Mouse (Mus musculus) neutrophil, adult 5-6 weeks (primary cell): Measurements from ENCODE around the gene 5430403G16Rik. TPM values are rescaled to one million over a fixed set of nuclear protein-coding genes. Genes with fewer than 3 reads are reported as not detected.
"Not testable (repeated sequence)": the region's sequence is repeated elsewhere in the genome, so short reads cannot be mapped to it uniquely, and the experiment has no call there.

Experiments used
- ATAC-seq: fragments of 151-379, 151-347 bp; 2 replicates; pipeline ENCODE4 v1.8.0; 2017; ENCODE audit warnings: mild to moderate bottlenecking, moderate TSS enrichment; ENCODE audit not compliant: insufficient number of reproducible peaks, poor library complexity, low FRiP score, severe bottlenecking; ENCODE audit errors: extremely low read depth
- total RNA-seq: library from RNA; stranded (forward); fragments of 200-1000 nt; gene quantifications from 2 replicates; pipeline ENCODE4 v1.2.3, GENCODE M21; 2017

5430403G16Rik gene
- 2.8 and 4.2 TPM in 2 replicates for total RNA-seq

DNA sequence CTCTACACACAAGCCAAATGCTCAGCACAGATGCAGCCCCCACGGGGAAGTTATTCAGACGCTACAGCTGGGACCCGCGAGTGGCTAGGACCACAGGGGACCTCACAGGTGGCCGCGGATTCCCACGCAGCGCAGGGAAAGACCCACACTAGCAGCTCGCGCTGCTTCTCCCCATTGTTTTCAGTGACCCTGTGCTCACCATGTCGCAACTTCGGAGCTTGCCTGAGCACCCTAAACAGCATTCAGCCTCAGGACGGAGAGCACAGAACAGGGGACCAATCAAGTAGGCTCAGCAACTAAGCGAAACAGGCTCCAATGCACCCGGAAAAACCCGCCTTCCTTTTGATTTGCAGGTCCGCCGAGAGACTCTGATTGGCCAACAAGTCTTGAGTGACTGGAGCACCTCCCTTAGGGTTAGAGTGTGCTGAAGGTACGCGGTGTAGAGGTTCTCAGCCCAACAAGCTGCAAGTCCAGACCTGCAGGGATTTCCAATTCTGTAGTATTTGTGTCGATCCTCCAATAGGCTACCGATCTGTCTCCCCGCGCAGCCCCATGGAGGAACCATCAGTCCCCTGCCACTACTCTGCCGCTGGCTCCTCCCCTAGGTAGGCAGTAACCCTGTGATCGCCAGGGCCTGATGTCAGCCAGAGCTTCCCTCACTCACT, at the start of gene 5430403G16Rik:
TSS of gene 5430403G16Rik (minus strand) at position 505 of the 665 bp plus-strand sequence.
- ATAC-seq = peak; percentile 97

DNA sequence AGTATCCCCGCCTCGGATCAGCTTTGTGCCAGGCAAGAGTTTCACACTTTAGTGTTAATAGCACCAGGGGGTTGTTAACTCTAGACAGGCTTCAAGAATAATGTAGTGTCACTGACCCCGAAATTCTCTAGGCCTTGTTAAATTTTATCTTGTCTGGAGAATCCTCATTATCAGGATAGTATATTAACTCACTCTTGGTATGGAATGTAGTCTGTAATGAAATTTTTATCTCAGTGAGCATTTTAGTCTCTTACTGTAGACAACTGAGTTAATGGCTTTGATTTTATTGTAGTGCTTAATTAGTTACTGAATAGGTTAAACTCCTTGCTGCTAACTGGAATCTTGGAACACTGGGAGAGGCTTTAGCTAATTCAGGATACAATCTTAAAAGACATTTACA, 26.5 kb upstream of the 5430403G16Rik start:
- ATAC-seq = not testable (repeated sequence)

DNA sequence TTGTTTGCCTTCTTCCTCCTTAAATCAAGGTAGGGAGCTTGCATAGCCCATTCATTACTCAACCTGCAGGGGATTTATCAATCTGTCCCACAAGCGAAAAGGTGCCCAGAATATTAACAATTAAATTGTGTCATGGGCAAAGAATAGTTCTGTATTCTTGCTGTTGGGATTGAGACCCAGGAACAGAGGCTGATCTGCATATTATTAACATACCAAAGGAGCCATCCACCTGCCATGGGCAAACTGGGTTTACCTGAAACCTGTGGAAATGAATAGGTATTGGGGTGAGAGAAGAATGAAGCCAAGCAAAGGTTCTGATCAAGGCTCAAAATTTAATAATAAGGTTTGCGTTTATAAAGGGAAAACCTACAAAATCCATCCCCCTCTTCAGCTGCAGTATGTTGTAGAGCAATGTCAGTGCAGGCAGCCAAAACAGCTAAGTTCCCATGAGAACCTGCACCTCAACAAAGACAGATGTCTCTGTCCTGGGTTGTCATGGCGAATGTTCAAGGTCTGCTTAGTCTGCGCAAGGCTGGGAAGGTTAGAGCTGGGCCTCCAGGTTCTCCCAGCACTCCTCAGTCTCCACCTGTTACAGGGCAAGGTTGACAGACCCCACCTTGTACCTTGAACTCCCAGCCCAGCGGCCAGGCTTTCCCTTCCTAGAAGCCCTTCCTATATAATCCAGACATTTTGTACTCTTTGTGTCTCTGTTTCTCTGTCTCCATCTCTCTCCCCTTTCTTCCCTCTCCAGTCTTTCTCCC, 544 bp upstream of the 5430403G16Rik start:
- ATAC-seq = not testable (repeated sequence)

DNA sequence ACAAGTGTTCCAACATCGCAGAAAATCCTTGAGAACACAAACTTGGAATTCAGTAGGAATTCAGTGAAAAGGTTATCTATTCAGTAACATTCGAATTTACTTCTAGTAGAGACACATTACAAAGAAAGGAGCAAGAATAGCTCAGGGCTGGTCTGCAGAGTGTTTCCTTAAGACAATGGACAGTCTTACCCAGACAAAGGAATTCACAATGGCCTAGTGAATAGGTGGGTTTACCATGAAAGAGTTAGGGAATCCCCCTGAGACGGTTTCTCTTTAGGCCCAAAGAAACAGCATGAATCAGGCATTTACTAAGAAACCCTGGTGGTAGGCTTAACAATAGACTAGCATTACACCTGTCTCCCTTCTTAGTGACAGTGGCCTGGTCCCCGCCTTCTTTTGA, 7.9 kb downstream of the 5430403G16Rik start:
- ATAC-seq = no peak

Other genes with a start within 250 kb of the 5430403G16Rik start
- gene Crlf2, start 132.0 kb downstream of the 5430403G16Rik start, total RNA-seq = 49.6 and 72.4 TPM in 2 replicates
- gene 4930522L14Rik, start 60.8 kb upstream of the 5430403G16Rik start, total RNA-seq = 14.7 and 16.1 TPM in 2 replicates
- 21.0 and 65.9 TPM in 2 replicates for gene Gm15446, start 232.4 kb upstream of the 5430403G16Rik start, total RNA-seq